Mouse (Mus musculus): Measurements from ENCODE around the gene Mettl14. TPM values are rescaled to one million over a fixed set of nuclear protein-coding genes. Genes with fewer than 3 reads are reported as not detected.

Mettl14 gene
- polyA plus RNA-seq, 1 experiment from 2014 or later, result 19.9 TPM

Other genes with a start within 250 kb of the Mettl14 start
- 1.8 and 6.8 TPM in 2 replicates for gene Synpo2, start 150.0 kb downstream of the Mettl14 start, polyA plus RNA-seq (2015; fragmentation: Nextera tagmentation; extraction: Ambion mirVana)
- 18.3 and 27.0 TPM in 2 replicates for gene Sec24d, start 118.7 kb downstream of the Mettl14 start, polyA plus RNA-seq (2015; fragmentation: Nextera tagmentation; extraction: Ambion mirVana)
- 30.3 and 31.7 TPM in 2 replicates for gene Prss12, start 60.8 kb upstream of the Mettl14 start, polyA plus RNA-seq (2015; fragmentation: Nextera tagmentation; extraction: Ambion mirVana)

All from neural tube, embryonic 15.5 days (tissue).